Mouse (Mus musculus) hindbrain, embryonic 16.5 days (tissue): ENCODE measurements around the gene Ets1. TPM values are rescaled to one million over a fixed set of nuclear protein-coding genes. Genes with fewer than 3 reads are reported as not detected.

ENCODE experiments used
- ATAC-seq: fragments of 200-750 bp; cut with Nextera tagmentation; 2 replicates; pipeline ENCODE4 v1.8.0; 2017; ENCODE audit warnings: moderate TSS enrichment, moderate library complexity
- H3K27ac ChIP-seq: fragments of 300-500 bp; sonication (generic); 2 replicates; pipeline ENCODE4 v1.5.1; 2014; ENCODE audit warnings: low read depth, mild to moderate bottlenecking, control low read depth, low read length, moderate library complexity
- H3K27me3 ChIP-seq: fragments of 300-500 bp; sonication (generic); replicated peaks from 2 replicates; pipeline ENCODE4 v1.6.1; 2014; ENCODE audit warnings: low read length; ENCODE audit not compliant: control insufficient read depth, insufficient read depth
- H3K36me3 ChIP-seq: fragments of 300-500 bp; sonication (generic); 2 replicates; pipeline ENCODE4 v1.6.1; 2014; ENCODE audit warnings: mild to moderate bottlenecking, low read length, moderate library complexity, mixed read lengths; ENCODE audit not compliant: control insufficient read depth, insufficient read depth
- H3K4me1 ChIP-seq: fragments of 300-500 bp; sonication (generic); 2 replicates; pipeline ENCODE4 v1.6.1; 2014; ENCODE audit warnings: low read depth, low read length; ENCODE audit not compliant: control insufficient read depth, insufficient read depth
- H3K4me2 ChIP-seq: fragments of 300-500 bp; sonication (generic); 2 replicates; pipeline ENCODE4 v1.6.1; 2014; ENCODE audit warnings: mild to moderate bottlenecking, low read length, control low read depth, moderate library complexity
- H3K4me3 ChIP-seq: fragments of 300-500 bp; sonication (generic); 2 replicates; pipeline ENCODE4 v1.5.1; 2014; ENCODE audit warnings: mild to moderate bottlenecking, low read length, control low read depth, moderate library complexity
- H3K9ac ChIP-seq: fragments of 300-500 bp; sonication (generic); 2 replicates; pipeline ENCODE4 v1.6.1; 2014; ENCODE audit warnings: low read depth, mild to moderate bottlenecking, control low read depth, low read length, moderate library complexity
- H3K9me3 ChIP-seq: fragments of 300-500 bp; sonication (generic); 2 replicates; pipeline ENCODE4 v1.6.1; 2014; ENCODE audit warnings: mild to moderate bottlenecking, low read length, moderate library complexity; ENCODE audit not compliant: control insufficient read depth
- WGBS: fragments of 180-500 bp; shearing (Covaris S2); extraction: QIAGEN DNeasy Blood & Tissue Kit; methylation state at CpG from one replicate; pipeline ENCODE4 v1.1.7; 2014; 5-methylcytosine and 5-hydroxymethylcytosine counted together
- polyA plus RNA-seq: library from polyadenylated mRNA; unstranded; fragments of >200 nt; fragmentation: Nextera tagmentation; extraction: Ambion mirVana; gene quantifications from 2 replicates; pipeline ENCODE4 v1.2.1, GENCODE M21; 2015

The Ets1 gene
- polyA plus RNA-seq, 1 experiment from 2014 or later: 15.6 TPM

DNA sequence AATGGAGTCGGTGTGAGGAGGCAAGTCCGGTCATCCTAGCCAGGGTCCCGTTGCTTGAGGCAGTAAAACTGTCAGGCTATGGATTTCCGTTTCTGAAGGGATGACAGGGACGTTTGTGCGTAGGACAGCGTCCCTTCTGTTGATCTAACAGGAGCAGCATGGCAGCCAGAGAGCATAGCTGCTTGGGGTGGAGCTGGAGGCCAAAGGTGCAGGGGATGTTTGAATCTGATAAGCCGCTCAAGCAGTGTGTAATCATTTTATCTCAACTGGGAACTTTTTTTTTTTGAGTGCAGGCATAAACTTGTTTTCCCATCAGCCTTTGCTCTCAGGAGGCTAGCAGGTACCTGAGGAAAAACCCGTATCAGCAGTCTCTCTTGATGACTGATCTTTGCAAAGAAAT is 95.8 kb downstream of the Ets1 start:
- no peak overlapping the region for H3K4me3 ChIP-seq
- H3K9ac ChIP-seq: no peak overlapping the region
- H3K27ac ChIP-seq: no peak overlapping the region
- H3K4me2 ChIP-seq: no peak overlapping the region
- 71% methylated on average over 9 of the region's 9 CpGs for WGBS
- no peak for ATAC-seq
- no peaks in the 10 kb centered on the region for H3K36me3 ChIP-seq
- no peaks in the 10 kb centered on the region for H3K27me3 ChIP-seq
- H3K4me1 ChIP-seq: no peaks in the 10 kb centered on the region
- no peaks in the 10 kb centered on the region for H3K9me3 ChIP-seq

DNA sequence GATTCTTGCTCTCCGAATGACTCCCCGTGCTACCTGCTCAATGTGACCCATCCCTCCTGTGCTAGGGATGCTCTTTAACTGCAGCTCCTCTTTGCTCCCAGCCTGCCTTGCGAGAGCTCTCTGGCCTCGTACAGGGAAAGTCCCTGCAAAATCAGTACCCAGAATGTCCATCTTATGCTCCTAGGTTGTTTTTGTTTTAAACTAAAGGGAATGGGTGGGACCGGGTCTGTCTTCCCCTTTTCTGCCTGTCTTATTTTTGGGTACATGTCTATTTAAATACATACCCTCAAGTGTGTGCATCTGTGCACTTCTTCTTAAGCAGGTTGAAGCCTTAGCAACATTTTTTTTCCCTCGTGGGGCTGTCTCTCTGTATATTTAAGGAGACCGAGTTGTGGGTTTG is 99.0 kb downstream of the Ets1 start:
- H3K4me3 ChIP-seq: no peak overlapping the region
- H3K9ac ChIP-seq: no peak overlapping the region
- ATAC-seq: no peak
- H3K4me1 ChIP-seq: no peaks in the 10 kb centered on the region
- no peaks in the 10 kb centered on the region for H3K9me3 ChIP-seq
- no peaks in the 10 kb centered on the region for H3K36me3 ChIP-seq
- WGBS: 96% methylated on average over 7 of the region's 7 CpGs
- no peak overlapping the region for H3K4me2 ChIP-seq
- H3K27ac ChIP-seq: no peak overlapping the region
- H3K27me3 ChIP-seq: no peaks in the 10 kb centered on the region

DNA sequence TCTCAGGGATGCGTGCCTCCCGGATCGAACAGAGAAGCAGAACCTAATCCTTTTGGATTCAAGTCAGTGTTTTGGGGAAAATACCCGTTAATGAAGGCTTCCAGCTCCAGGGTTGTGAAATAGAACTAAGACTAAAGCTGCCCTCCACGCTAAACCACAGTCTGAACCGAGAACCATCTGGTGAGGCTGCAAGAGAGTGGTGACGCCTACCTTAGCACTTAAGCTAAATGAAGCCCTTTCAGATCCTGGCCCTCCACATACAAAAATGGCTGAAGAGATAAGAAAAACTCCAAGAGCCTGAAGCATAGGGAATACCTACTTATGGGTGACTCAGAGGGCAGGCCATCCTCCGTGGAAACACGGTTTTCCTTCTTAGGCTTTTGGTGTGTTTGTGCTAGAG is 100.0 kb downstream of the Ets1 start:
- H3K27me3 ChIP-seq: no peaks in the 10 kb centered on the region
- no peak overlapping the region for H3K27ac ChIP-seq
- no peaks in the 10 kb centered on the region for H3K4me1 ChIP-seq
- 90% methylated on average over 9 of the region's 9 CpGs for WGBS
- no peaks in the 10 kb centered on the region for H3K9me3 ChIP-seq
- H3K36me3 ChIP-seq: no peaks in the 10 kb centered on the region
- ATAC-seq: no peak
- no peak overlapping the region for H3K4me2 ChIP-seq
- H3K4me3 ChIP-seq: no peak overlapping the region
- H3K9ac ChIP-seq: no peak overlapping the region

DNA sequence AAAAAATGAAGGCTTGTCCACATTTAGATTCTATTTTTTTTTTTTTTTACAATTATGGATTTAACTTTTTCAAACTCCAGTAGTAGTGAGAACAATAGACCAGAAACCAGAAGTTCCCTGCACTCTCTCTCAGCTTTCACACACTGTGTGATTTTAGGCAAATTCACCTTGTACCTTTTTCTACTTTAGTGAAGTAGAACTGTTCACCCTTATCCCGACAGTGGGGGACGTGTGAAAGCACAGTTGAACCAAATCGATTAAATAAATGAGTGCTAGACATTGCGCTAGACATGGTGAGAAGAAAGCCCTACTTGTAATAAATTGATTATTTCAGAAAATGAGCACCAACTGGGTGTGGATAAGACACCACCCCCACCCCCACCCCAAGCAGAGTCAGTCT is 104.0 kb downstream of the Ets1 start:
- Histone ChIP-seq H3K36me3 (no peaks in the 10 kb centered on the region), H3K4me3 (no peak overlapping the region), H3K4me1 (no peaks in the 10 kb centered on the region), H3K9ac (no peak overlapping the region), H3K4me2 (no peak overlapping the region), H3K9me3 (no peaks in the 10 kb centered on the region), H3K27ac (no peak overlapping the region), H3K27me3 (no peaks in the 10 kb centered on the region)
- WGBS: 93% methylated on average over 4 of the region's 4 CpGs
- no peak for ATAC-seq

DNA sequence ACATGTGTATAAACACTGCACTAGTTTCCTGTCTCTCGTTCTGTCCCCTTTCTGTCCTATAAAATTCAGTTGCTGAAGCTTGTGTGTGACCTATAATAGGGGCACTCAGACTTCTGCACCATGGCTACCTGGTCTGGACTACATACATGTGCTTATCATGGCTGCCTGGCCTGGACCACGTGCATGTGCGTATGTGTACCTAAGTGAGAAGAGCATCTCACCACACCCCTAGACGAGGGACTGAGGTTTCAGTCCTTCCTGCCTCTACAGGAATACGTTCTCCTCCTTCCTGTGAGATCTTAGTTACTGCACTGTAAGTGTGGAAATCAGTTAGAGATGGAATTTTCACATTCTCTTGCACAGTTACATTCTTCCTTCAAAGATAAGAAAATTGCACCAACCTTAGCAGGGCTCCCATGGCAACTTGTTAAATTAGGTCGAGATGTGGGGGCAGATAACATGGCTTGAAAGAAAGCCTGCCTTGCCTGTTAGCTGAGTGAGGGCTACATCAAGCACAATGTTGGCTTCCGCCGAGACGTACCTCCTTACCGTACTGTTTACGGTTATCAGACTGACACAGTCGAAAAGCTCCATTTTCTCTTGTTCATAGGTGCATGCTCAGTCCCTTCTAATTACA is 104.8 kb downstream of the Ets1 start:
- H3K9ac ChIP-seq: no peak overlapping the region
- no peak for ATAC-seq
- no peak overlapping the region for H3K4me3 ChIP-seq
- H3K27me3 ChIP-seq: no peaks in the 10 kb centered on the region
- H3K4me1 ChIP-seq: no peaks in the 10 kb centered on the region
- no peak overlapping the region for H3K27ac ChIP-seq
- 89% methylated on average over 12 of the region's 12 CpGs for WGBS
- no peak overlapping the region for H3K4me2 ChIP-seq
- no peaks in the 10 kb centered on the region for H3K36me3 ChIP-seq
- no peaks in the 10 kb centered on the region for H3K9me3 ChIP-seq

DNA sequence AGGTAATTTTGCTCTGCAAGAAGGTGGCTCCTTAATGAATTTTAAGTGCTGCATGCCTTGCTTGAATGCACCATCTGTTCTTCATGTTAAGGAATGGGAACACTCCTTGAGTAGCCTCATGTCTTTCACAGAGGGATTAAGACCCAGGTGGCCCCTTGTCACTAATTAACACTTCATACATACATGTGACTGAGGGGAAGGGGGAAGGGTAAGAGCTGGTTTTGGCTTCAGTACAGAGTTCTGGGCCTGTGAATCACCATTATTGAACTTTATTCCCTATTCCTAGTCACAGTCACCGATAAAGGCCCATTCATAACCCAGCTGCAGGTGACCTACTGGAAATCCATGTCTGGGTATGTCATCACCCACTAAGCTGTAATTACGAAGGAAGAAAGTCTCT is 105.7 kb downstream of the Ets1 start:
- no peaks in the 10 kb centered on the region for H3K27me3 ChIP-seq
- ATAC-seq: no peak

DNA sequence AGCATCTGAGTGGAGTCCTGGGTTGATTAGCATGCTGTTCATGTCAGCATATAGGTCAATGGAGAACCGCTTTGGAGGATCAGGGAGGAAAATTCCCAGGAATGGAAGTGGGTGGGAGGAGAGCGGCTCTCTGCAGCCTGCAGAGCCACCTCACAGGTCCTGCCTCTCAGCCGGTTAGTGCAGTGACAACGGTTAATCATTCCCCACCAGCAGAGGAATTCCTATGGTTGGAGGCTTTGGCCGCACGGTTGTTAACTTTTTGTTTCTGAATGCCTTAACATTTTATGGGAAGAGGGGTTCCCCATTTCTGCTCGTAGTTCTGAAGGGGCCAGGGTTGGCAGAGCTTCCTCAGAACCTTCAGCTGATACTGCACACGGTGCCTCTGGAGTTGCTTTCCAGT is 107.1 kb downstream of the Ets1 start:
- WGBS: 56% methylated on average over 8 of the region's 8 CpGs
- Histone ChIP-seq H3K4me3 (no peak overlapping the region), H3K4me1 (no peaks in the 10 kb centered on the region), H3K4me2 (no peak overlapping the region), H3K9me3 (no peaks in the 10 kb centered on the region), H3K36me3 (no peaks in the 10 kb centered on the region), H3K27ac (no peak overlapping the region), H3K9ac (no peak overlapping the region), H3K27me3 (no peaks in the 10 kb centered on the region)
- ATAC-seq: no peak

More for the DNA sequence above, 105.7 kb downstream of the Ets1 start:
- 85% methylated on average over 2 of the region's 2 CpGs for WGBS
- Histone ChIP-seq H3K27ac (no peak overlapping the region), H3K4me1 (no peaks in the 10 kb centered on the region), H3K9me3 (no peaks in the 10 kb centered on the region), H3K4me3 (no peak overlapping the region), H3K4me2 (no peak overlapping the region), H3K9ac (no peak overlapping the region), H3K36me3 (no peaks in the 10 kb centered on the region)

DNA sequence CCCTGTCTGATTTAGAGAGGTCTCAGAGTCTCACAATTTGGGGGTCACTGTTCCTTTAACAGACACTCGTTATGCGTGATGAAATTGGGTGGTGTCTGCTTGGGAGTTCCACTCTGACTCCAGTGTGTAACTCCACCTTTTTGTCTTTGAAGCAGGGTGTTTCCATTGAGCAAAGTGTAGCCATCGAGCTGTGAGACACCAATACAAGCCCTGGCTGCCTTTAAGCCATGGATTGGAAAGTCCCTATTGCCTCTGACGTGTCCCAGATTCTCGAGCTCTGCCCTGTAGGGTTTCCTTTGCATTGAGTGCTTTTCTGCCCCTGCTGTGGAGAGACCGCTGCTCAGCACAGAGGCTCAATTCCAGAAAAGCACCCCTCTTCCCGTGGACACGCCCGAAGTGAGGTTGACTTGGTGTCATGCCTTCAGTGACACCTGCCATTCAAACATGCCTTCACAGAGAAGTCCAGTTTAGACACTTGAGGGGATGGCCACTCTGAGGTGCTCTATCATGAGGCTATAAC is 107.7 kb downstream of the Ets1 start:
- no peak for ATAC-seq
- H3K9ac ChIP-seq: no peak overlapping the region
- H3K4me2 ChIP-seq: no peak overlapping the region
- no peak overlapping the region for H3K4me3 ChIP-seq
- H3K36me3 ChIP-seq: no peaks in the 10 kb centered on the region
- H3K27me3 ChIP-seq: no peaks in the 10 kb centered on the region
- 76% methylated on average over 9 of the region's 9 CpGs for WGBS
- no peaks in the 10 kb centered on the region for H3K9me3 ChIP-seq
- no peak overlapping the region for H3K27ac ChIP-seq
- H3K4me1 ChIP-seq: no peaks in the 10 kb centered on the region

DNA sequence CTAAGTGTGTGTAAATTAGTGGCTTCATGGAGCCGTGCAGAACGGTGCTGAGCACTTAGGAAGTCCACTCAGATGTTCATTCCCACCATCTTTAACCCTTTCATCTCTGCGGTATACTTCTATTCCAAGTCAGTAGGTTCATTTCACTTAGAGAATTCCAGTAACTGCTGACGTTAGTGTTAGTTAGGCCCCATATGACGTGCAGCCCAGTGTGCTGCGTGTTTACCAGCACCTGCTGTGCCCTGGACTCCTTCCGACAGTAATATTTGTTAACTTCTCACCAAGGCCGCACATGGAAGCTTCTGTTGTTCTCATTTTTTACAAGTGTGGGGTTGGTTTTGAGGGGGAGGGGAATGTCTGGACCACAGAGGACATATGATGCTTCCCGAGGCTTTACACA is 108.3 kb downstream of the Ets1 start:
- no peak overlapping the region for H3K4me2 ChIP-seq
- ATAC-seq: no peak
- no peaks in the 10 kb centered on the region for H3K4me1 ChIP-seq
- no peak overlapping the region for H3K9ac ChIP-seq
- no peaks in the 10 kb centered on the region for H3K27me3 ChIP-seq
- H3K36me3 ChIP-seq: no peaks in the 10 kb centered on the region
- no peak overlapping the region for H3K27ac ChIP-seq
- WGBS: 68% methylated on average over 9 of the region's 9 CpGs
- no peak overlapping the region for H3K4me3 ChIP-seq
- H3K9me3 ChIP-seq: no peaks in the 10 kb centered on the region
